Mouse (Mus musculus): ENCODE results near the gene Fbxl18.

GRCm38 (mm10) chr5:142915231-142915630, 20.0 kb upstream of the Fbxl18 start:
- TF ChIP-seq CTCF (IDR thresholded peaks at IDR 0.05; ENCODE audit: control insufficient read depth, insufficient read depth, low read length) (no peak), POLR2A (IDR thresholded peaks at IDR 0.05; ENCODE audit: borderline replicate concordance, control insufficient read depth, low read depth, low read length) (no peak)
